Mouse (Mus musculus) heart, adult 2 months (tissue): ENCODE data around the gene Fars2. TPM values are rescaled to one million over a fixed set of nuclear protein-coding genes. Genes with fewer than 3 reads are reported as not detected.

ENCODE experiments used
- DNase-seq, 2 experiments: peaks; one replicate each; pipeline ENCODE4 v3.0.0; 2021
- H3K27ac ChIP-seq: fragments of 200-600 bp; 2 replicates; pipeline ENCODE4 v1.8.1; 2022
- H3K27me3 ChIP-seq: fragments of 200-500 bp; 2 replicates; pipeline ENCODE4 v1.6.1; 2012; ENCODE audit warnings: mild to moderate bottlenecking, low read length, inconsistent platforms, mixed read lengths; ENCODE audit not compliant: control insufficient read depth, insufficient read depth
- H3K36me3 ChIP-seq: fragments of 200-500 bp; 2 replicates; pipeline ENCODE4 v1.6.1; 2012; ENCODE audit warnings: low read length, inconsistent platforms; ENCODE audit not compliant: control insufficient read depth, insufficient read depth
- H3K4me1 ChIP-seq: fragments of 200-500 bp; 2 replicates; pipeline ENCODE4 v1.6.1; 2011; ENCODE audit warnings: low read length; ENCODE audit not compliant: control insufficient read depth, insufficient read depth
- H3K4me3 ChIP-seq: fragments of 200-600 bp; 2 replicates; pipeline ENCODE4 v1.8.1; 2022
- H3K79me2 ChIP-seq: fragments of 200-500 bp; replicated peaks from 2 replicates; pipeline ENCODE4 v1.6.1; 2012; ENCODE audit warnings: mild to moderate bottlenecking, inconsistent platforms, low read length, moderate library complexity, mixed read lengths; ENCODE audit not compliant: control insufficient read depth, insufficient read depth
- H3K9ac ChIP-seq: fragments of 200-500 bp; 2 replicates; pipeline ENCODE4 v1.6.1; 2012; ENCODE audit warnings: low read depth, mild to moderate bottlenecking, control low read depth, inconsistent platforms, low read length, mixed read lengths
- CTCF ChIP-seq: fragments of 200-600 bp; IDR thresholded peaks from 2 replicates; pipeline ENCODE4 v1.8.1; 2022; ENCODE audit warnings: antibody characterized with exemption, mild to moderate bottlenecking, moderate library complexity
- EP300 ChIP-seq: fragments of 200-500 bp; IDR thresholded peaks from 2 replicates; pipeline ENCODE4 v1.6.1; 2011; ENCODE audit warnings: low read depth, low read length, control low read depth; ENCODE audit not compliant: insufficient read depth
- POLR2A ChIP-seq: fragments of 200-500 bp; IDR thresholded peaks from 2 replicates; pipeline ENCODE4 v1.6.1; 2011; ENCODE audit warnings: mild to moderate bottlenecking, low read depth, low read length, control low read depth; ENCODE audit not compliant: insufficient read depth
- WGBS: fragments of 180-500 bp; shearing (Covaris S2); methylation state at CpG from one replicate; pipeline ENCODE4 v1.1.7; 2018; 5-methylcytosine and 5-hydroxymethylcytosine counted together
- intact Hi-C: fragments of 180-260 bp; cut with DNase I; formaldehyde crosslinking; loops from one replicate; pipeline ENCODE4 v1.15.1; 2025
- polyA plus RNA-seq: library from polyadenylated mRNA; depleted of rRNA; stranded (reverse); fragments of >200 nt; gene quantifications from 2 replicates; pipeline ENCODE4 v1.2.3, GENCODE M21; 2012
- total RNA-seq, 2 experiments: library from RNA; stranded (reverse); gene quantifications; 2 replicates each; pipeline ENCODE4 v1.2.3; 2021

The Fars2 gene
- total and polyA plus RNA-seq, 3 experiments: 73.3 to 85.7 (median 77.7) TPM

DNA sequence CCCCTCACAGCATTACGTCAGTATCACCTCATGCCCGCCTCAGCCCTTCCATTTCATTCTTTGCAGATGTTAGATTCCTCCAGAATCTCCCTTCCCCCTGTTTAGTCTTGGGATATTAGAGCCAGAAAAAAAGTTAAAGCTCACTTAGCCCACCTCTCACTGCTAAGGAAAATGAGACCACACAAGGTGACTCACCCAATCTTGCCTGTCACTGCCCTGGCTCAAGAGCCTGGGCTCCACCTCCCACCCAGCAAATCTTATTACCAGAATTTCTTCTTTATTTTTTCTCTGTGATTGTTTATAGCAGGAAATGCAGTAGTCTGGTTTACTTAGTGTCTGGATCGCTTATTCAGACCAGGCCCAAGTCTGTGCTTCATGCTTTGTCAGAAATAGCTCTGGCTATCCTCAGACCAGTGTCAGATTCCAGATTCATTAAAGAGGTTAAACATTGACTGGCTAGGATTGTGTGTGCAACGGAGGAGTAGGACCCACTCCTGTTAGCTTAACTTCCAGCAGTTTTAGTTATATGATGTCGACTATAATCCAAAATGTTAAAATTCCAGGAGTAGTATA, 412.3 kb downstream of the Fars2 start:
- no peaks in the 10 kb centered on the region for H3K79me2 ChIP-seq
- DNase-seq: no peak
- H3K4me1 ChIP-seq: peaks cover 5% of the 10 kb centered on the region; the same call in 1 of the 2 replicates
- TF ChIP-seq EP300 (no peak), CTCF (no peak), POLR2A (no peak)
- H3K27ac ChIP-seq: no peak overlapping the region
- WGBS: 85% methylated on average over 5 of the region's 5 CpGs
- no peaks in the 10 kb centered on the region for H3K36me3 ChIP-seq
- intact Hi-C loops: no loop called here
- H3K9ac ChIP-seq: no peak overlapping the region
- H3K4me3 ChIP-seq: no peak overlapping the region
- no peaks in the 10 kb centered on the region for H3K27me3 ChIP-seq

DNA sequence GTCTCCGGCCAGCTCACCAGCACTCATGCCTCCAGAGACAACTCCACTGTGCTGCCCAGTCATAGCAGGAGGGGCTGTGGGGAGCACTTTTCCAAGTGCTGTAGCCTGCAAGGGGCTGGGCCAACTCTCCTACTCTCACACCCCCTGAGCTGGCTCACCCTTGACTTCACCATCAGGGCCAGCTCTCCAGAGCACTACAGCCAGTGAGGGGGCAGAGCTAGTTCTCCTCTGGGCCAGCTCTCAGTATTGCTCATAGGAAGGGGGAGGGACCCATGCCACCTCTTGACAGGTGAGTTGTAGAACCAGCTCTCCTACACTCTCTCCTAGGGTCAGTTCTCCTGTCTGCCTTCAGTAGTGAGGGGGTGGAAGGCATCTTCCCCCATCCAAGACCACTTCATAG, 413.6 kb downstream of the Fars2 start:
- 85% methylated on average over 1 of the region's 1 CpGs for WGBS

DNA sequence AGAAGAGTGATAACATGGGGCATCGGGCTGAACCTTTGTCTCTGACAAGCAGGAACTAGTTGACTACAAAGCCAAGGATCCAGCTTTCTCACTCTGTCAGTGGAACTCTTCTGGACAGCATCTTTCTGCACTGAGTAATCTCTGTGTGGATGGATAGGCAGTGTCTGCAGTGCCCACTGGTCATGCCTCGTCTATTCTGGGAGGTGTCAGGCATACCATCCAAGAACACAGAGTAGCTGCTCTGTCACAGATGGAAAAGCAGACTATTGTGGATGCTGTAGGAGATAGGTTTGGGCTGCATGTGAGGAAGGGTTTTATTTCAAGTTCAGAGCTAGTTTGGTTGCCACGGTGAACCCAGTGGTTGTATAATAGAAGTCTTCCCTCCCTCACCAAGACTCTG, 414.7 kb downstream of the Fars2 start:
- Histone ChIP-seq H3K27me3 (no peaks in the 10 kb centered on the region), H3K27ac (no peak overlapping the region), H3K36me3 (no peaks in the 10 kb centered on the region), H3K9ac (no peak overlapping the region), H3K79me2 (no peaks in the 10 kb centered on the region), H3K4me1 (peaks cover 5% of the 10 kb centered on the region; the same call in 1 of the 2 replicates), H3K4me3 (no peak overlapping the region)
- intact Hi-C loops: no loop called here
- no peak for DNase-seq
- no peak for TF ChIP-seq POLR2A
- TF ChIP-seq EP300: no peak
- TF ChIP-seq CTCF: no peak
- 53% methylated on average over 3 of the region's 3 CpGs for WGBS

More for the DNA sequence above, 413.6 kb downstream of the Fars2 start:
- H3K79me2 ChIP-seq: no peaks in the 10 kb centered on the region
- H3K36me3 ChIP-seq: no peaks in the 10 kb centered on the region
- no peaks in the 10 kb centered on the region for H3K27me3 ChIP-seq
- H3K9ac ChIP-seq: no peak overlapping the region
- H3K27ac ChIP-seq: no peak overlapping the region
- peaks cover 5% of the 10 kb centered on the region; the same call in 1 of the 2 replicates for H3K4me1 ChIP-seq
- no peak for DNase-seq
- no peak for TF ChIP-seq EP300
- TF ChIP-seq POLR2A: no peak
- no peak for TF ChIP-seq CTCF
- intact Hi-C loops: no loop called here
- H3K4me3 ChIP-seq: no peak overlapping the region

DNA sequence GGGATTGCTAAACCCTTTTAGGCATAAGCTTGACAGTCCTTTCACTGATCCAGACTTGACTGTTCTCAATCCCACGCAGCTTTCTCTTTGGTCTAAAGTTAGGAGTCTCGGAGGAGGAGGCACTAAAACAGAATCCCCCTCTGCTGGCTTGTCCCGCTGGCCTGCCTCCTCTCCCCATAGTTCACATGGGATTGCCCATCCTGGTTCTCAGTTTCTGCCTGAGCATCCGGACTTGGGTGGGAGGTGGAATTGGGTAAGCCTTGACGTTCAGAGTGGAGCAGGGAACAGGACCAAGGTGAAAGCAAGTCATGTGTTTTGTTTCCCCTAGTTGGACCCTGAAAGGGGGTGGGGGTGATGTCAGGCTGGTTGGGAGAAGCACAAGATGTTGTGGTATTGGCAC, 415.9 kb downstream of the Fars2 start:
- 86% methylated on average over 5 of the region's 5 CpGs for WGBS
- Histone ChIP-seq H3K27me3 (no peaks in the 10 kb centered on the region), H3K79me2 (no peaks in the 10 kb centered on the region), H3K36me3 (no peaks in the 10 kb centered on the region), H3K4me1 (0 out of 2 replicates have a peak, but pooled peaks cover 2% of the 10 kb centered on the region), H3K4me3 (no peak overlapping the region), H3K9ac (no peak overlapping the region), H3K27ac (no peak overlapping the region)
- intact Hi-C loops: no loop called here
- no peak for TF ChIP-seq CTCF
- TF ChIP-seq EP300: no peak
- TF ChIP-seq POLR2A: no peak
- no peak for DNase-seq

DNA sequence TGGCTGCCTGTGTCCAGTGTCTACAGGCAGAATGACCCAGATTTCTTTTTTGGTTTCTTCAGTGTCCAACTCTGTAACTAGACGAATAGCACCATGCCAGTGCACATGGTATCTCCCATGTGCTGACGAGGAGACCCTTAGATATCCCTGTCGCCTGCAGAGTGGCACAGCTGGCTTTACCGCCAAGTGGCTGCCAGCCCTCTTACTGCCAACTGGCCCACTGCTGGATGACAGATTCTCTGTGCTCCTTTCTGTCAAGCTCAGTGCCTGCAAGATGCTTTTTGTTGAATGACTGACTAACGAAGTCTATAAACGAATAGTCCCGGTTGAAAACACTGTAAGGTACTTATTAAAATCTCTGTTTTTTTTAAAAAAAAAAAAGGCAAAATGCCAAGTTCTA, 416.3 kb downstream of the Fars2 start:
- H3K4me1 ChIP-seq: 0 out of 2 replicates have a peak, but pooled peaks cover 2% of the 10 kb centered on the region
- no peak overlapping the region for H3K4me3 ChIP-seq
- TF ChIP-seq POLR2A: no peak
- no peak for TF ChIP-seq CTCF
- no peak for TF ChIP-seq EP300
- intact Hi-C loops: no loop called here
- no peaks in the 10 kb centered on the region for H3K79me2 ChIP-seq
- WGBS: 71% methylated on average over 7 of the region's 7 CpGs
- H3K36me3 ChIP-seq: no peaks in the 10 kb centered on the region
- H3K27ac ChIP-seq: no peak overlapping the region
- no peaks in the 10 kb centered on the region for H3K27me3 ChIP-seq
- DNase-seq: no peak
- H3K9ac ChIP-seq: no peak overlapping the region

DNA sequence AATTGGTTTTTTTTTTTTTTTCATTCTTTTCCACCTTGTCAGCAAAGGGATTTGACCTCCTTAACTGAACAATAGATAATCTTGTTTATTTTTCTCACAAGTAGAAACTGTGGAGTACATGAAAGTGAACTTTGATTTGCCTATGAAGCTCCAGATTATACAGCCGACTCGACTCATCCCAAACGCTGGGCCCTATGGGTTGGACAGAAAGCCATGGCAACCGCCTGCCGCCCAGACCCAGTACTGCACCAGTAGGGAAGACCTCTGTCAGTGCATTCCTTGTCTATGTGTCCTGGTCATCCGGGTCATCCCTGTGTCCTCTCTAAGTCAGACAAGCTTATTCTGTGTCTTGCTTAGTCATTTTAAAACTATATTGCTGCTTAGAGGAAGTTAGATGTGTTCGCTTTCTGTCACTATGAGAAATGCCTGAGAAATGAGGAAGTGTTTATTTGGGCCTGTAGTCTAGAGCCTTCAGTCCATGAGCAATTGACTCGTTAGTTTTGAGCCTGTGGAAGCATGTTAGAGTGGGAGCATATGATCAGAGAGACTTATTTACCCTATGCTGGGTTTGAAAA, 416.8 kb downstream of the Fars2 start:
- 0 out of 2 replicates have a peak, but pooled peaks cover 2% of the 10 kb centered on the region for H3K4me1 ChIP-seq
- H3K79me2 ChIP-seq: no peaks in the 10 kb centered on the region
- no peaks in the 10 kb centered on the region for H3K27me3 ChIP-seq
- no peak overlapping the region for H3K9ac ChIP-seq
- no peaks in the 10 kb centered on the region for H3K36me3 ChIP-seq
- H3K27ac ChIP-seq: no peak overlapping the region
- intact Hi-C loops: no loop called here
- no peak for DNase-seq
- TF ChIP-seq EP300: no peak
- TF ChIP-seq CTCF: no peak
- TF ChIP-seq POLR2A: no peak
- no peak overlapping the region for H3K4me3 ChIP-seq
- WGBS: 81% methylated on average over 8 of the region's 8 CpGs
